Mouse (Mus musculus) c-Kit-positive CD71-positive TER-119-positive erythroid progenitor cells, embryonic 14.5 days (primary cell): Measurements from ENCODE around the gene Slc5a3.
"Not testable (repeated sequence)": the region's sequence is repeated elsewhere in the genome, so short reads cannot be mapped to it uniquely, and the experiment has no call there.

Source experiments
- DNase-seq: peaks from one replicate; pipeline ENCODE4 v3.0.0-alpha.2; 2013; ENCODE audit warnings: low spot score

The Slc5a3 gene

GRCm38 (mm10) chr16:92062832-92063231 lies 4.7 kb downstream of the Slc5a3 start:
- DNase-seq: no peak

- no peak for DNase-seq
Observed at GRCm38 (mm10) chr16:92064801-92065200, 6.7 kb downstream of the Slc5a3 start.

- DNase-seq: no peak
Observed at GRCm38 (mm10) chr16:92070338-92070737, 12.2 kb downstream of the Slc5a3 start.

DNA sequence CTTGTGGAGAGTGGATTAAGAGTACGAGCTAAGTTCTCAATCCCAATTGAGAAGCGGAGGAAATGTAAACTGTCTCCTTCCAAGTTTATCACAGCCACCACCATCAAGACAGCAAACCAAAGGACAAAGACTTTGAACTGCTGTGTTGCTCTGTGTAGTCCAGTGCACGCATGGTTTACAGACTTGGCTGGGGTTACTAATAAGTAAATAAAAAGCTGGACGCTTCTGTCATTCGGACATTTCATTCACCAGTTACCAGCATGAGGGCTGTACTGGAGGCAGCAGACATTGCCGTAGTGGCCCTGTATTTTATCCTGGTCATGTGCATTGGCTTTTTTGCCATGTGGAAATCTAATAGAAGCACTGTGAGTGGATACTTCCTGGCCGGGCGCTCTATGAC lies 18.7 kb downstream of the Slc5a3 start:
- DNase-seq: no peak

- DNase-seq: no peak
Observed at GRCm38 (mm10) chr16:92083771-92084453, 25.8 kb downstream of the Slc5a3 start.

- no peak for DNase-seq
Observed at GRCm38 (mm10) chr16:92089225-92089624, 31.1 kb downstream of the Slc5a3 start.

DNA sequence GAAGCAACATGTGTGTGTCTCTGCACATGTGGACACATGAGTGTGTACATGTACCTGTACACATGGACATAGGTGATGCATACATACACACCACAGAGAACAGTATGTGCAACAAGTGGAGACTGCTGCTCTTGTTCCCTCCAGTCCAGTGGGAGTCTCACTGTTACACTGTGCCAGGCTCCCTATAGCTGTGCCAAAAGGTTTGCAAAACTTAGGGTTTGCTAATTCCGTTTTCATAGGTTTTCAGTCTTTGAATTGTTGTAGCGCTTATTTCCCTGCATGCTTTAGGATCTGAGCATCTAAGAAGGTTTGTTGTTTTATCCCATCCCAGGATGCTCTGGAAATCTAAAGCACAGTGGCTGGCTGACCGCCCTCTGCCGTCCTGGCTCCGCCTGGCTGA lies 33.8 kb downstream of the Slc5a3 start:
- no peak for DNase-seq

DNA sequence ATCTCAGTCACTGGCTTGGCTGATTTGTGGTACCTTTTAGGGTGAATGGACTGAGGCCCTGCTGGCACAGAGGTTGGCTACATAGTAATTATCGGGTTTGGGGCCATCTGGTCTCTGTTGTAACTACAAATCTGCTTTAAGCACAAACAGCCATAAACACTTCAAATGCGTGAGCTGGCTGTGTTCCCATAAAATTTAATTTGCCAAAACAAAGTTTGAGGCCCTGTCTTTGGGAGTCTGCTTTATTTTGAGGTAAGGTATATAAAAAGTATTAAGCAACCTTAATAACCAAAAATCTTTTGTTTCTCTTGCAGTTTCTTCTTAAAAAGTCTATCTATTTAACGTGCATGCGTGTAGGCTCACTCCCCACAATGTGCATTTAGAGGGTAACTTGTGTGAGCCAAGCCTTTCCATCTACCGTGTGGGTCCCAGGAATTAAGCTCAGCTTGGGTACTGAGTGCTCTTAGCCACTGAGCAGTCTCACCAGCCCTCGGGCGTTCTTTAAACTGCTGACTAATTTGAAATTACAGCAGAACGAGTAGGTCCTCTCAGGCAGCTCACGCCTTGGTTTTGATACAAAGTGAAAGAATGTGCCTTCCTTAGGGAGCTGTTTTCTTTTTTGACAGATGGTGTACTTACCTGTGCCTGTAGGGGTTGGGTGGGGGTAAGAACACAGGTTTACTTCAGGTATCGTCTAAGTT lies 40.4 kb downstream of the Slc5a3 start:
- DNase-seq: no peak

DNA sequence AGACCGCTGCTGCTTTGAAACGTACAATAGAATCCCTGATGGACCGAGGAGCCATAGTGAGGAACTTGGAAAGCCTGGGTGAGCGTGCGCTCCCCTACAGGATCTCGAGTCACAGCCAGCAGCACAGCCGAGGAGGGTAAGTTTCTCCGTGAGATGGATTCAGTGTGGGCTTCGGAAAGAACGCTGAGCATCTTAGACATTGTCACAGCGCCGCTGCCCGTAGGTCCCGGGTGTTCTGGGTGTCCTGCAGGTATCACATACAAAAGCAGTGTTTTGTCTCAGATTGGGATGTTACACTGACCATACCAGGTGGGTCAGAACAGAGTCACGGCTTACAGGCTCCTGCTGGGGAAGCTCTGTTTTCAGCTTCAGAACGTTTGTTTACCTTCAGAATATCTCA lies 41.5 kb downstream of the Slc5a3 start:
- DNase-seq: no peak

DNA sequence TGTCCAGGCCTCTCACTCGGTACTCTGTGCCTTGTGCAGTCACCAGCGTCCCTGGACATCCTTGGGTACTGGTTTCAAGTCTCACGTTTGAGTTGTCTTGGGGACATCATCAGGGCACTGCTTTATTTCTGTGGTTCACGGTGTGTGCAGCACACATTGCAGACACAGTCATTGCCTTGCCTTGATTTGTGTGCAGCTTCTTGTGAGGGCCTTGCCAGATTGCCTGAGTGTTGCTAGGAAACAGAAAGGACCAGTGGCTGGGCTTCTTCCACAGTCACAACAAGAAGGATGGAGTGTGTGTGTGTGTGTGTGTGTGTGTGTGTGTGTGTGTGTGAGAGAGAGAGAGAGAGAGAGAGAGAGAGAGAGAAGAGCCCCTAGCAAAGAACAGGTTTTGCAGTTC lies 42.0 kb downstream of the Slc5a3 start:
- DNase-seq: no peak

GRCm38 (mm10) chr16:92102115-92102514 lies 44.0 kb downstream of the Slc5a3 start:
- DNase-seq: no peak

DNA sequence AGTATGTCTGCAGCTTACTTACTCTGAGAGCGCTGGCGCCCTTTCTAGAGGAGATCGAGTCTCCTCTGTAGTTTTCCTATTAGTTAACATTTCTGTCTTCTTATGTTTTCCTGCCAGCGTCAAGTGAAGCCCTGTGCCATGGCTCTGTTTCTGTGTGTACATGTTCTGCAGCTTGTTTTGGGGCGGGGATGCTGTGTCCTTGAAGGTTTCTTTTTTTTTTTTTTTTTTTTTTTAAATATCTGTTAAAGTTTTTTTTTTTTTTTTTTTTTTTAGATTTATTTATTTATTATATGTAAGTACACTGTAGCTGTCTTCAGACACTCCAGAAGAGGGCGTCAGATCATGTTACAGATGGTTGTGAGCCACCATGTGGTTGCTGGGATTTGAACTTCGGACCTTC lies 44.8 kb downstream of the Slc5a3 start:
- not testable (repeated sequence) for DNase-seq

DNA sequence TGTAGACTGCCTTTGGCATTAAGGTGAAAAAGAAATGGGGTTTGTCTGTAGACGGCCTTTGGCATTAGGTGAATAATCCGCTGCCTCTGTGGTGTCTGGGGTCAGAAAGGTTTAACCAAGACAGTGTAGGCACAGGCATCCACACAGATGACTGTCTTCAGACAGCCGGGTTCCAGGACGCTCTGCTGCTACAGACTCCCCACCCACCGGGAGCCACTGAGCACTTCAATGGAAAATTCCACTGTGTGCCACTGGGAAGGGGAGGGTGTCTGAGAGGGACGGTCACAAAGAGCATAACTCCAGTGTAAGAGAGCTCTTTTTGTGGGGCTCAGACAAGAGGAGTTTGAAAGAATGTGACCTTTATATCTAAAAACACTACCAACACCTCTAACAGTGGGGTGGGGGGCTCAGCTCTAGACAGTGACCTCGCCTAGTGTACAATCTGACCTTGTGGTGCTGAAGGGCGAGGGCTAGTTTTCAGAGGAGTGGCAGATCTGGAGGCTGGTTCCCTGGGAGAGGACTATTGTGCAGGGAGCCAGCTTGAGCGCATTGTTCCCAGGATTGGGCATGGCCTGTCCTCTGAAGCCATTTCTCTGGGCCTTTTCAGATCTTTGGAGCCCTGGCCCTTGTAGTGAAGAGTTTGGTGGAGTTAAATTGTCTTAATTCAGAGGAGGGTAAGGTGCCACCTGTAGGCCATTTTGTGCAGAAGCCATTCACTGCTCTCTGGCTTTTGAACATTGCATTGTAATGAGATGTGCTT lies 45.6 kb downstream of the Slc5a3 start:
- no peak for DNase-seq

DNA sequence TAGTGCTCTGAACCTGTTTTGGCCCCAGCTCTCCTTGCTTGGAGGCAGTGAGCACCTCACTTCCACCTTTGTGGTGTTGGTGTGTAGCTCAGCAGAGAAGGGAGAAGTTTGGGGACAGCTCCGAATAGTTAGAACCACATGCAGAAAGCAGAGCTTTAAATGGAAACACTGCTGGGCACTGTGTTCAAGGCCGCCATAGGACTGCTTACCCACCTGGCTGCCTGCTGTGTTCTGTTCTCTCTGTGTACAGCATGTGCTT lies 46.1 kb downstream of the Slc5a3 start:
- no peak for DNase-seq

DNA sequence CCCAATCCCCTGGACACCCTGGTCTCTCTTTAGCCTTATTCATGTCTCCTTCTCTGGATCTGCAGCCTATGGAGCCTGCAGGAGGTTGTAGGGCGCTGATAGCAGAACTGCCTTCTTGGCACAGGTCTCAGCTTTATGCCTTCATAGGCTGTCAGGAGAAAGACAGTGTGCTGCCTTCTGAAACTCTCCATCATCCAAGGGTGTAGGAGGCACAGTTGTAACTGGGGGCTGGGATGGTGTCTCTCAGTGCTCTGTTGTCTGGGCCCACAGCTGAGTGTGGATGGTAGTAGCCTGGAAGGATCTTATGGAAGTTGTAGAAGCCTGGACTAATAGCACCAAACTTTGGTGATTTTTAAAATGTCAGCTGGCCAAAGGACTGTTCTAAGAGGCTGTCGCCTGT lies 46.8 kb downstream of the Slc5a3 start:
- no peak for DNase-seq

- no peak for DNase-seq
Observed at GRCm38 (mm10) chr16:92105631-92106030, 47.5 kb downstream of the Slc5a3 start.

- no peak for DNase-seq
Observed at GRCm38 (mm10) chr16:92107346-92107745, 49.2 kb downstream of the Slc5a3 start.

GRCm38 (mm10) chr16:92114706-92115241 lies 56.7 kb downstream of the Slc5a3 start:
- DNase-seq: no peak

GRCm38 (mm10) chr16:92115611-92116421 lies 57.7 kb downstream of the Slc5a3 start:
- peak; percentile 29 for DNase-seq

DNA sequence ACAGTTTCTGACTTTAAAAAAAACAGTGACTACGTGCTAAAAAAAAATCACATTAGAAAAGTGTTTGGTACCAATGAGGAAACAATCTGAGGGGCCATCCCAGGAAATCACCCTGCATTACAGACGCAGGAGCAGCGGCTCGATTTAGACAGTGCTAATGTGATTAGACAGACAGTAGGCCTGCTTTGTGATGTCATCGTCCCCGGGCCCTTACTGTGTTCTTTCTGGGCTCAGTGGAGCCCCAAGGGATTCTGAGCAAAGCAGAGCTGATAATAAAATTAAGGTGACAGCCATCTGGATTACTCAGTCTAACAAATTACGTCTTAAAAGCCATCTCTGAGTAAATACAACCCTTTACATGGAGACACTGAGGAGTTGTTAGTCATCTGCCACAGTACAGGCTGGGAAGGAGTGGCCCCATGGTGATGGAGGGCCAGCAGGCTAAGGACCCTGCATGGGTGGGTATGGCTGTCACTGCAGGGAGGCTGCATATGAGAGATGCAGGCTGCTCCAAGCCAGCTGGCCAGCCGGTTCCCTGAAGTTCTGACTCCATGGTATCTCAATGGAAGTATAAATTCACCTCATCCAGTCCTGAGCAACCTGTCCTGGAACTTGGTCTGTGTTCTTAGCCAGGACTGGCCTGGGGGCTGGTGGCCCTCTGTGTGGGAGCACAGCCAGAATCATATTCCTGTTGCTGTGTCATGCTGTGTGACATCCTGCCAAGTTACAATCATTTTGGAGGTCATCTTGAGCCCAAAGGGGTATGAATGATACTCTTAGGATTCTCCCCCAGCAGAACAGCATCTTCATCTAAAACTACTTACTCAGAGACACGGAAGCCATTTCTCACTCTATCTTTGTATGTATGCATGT lies 59.5 kb downstream of the Slc5a3 start:
- no peak for DNase-seq

- no peak for DNase-seq
Observed at GRCm38 (mm10) chr16:92119013-92119515, 60.9 kb downstream of the Slc5a3 start.
